Mouse (Mus musculus): ENCODE results near the gene Myo1b. TPM values are rescaled to one million over a fixed set of nuclear protein-coding genes. Genes with fewer than 3 reads are reported as not detected.
A peak's percentile ranks its signal among the peaks of the same experiment; 100 is the strongest.

The Myo1b gene
- total RNA-seq, 2 experiments from 2014 or later, result 39.6 to 45.9 TPM

GRCm38 (mm10) chr1:51814854-51815630 lies 100.8 kb downstream of the Myo1b start:
- no peak for DNase-seq (ENCODE audit: low spot score in 2 of 2)
- intact Hi-C loops (cut with DNase I), result no loop called here

- no peak for DNase-seq (ENCODE audit: low spot score in 2 of 2)
- intact Hi-C loops (cut with DNase I), result no loop called here
These were observed 107.0 kb downstream of the Myo1b start for GRCm38 (mm10) chr1:51808847-51809246.

GRCm38 (mm10) chr1:51808228-51808627 lies 107.6 kb downstream of the Myo1b start:
- intact Hi-C loops (cut with DNase I), result no loop called here
- no peak for DNase-seq (ENCODE audit: low spot score in 2 of 2)

GRCm38 (mm10) chr1:51805040-51805610 lies 110.7 kb downstream of the Myo1b start:
- intact Hi-C loops (cut with DNase I), result no loop called here
- no peak for DNase-seq (ENCODE audit: low spot score in 2 of 2)

- intact Hi-C loops (cut with DNase I), result no loop called here
- no peak for DNase-seq (ENCODE audit: low spot score in 2 of 2)
These were observed 111.4 kb downstream of the Myo1b start for GRCm38 (mm10) chr1:51804296-51805039.

GRCm38 (mm10) chr1:51798011-51798471 lies 117.8 kb downstream of the Myo1b start:
- DNase-seq (ENCODE audit: low spot score in 2 of 2), result no peak
- intact Hi-C loops (cut with DNase I), result no loop called here

- intact Hi-C loops (cut with DNase I), result no loop called here
- DNase-seq (ENCODE audit: low spot score in 2 of 2), result peak in 1 of 2 experiments; percentile 34
These were observed 120.1 kb downstream of the Myo1b start for GRCm38 (mm10) chr1:51795586-51796309.

GRCm38 (mm10) chr1:51789269-51789668 lies 126.6 kb downstream of the Myo1b start:
- no peak for DNase-seq (ENCODE audit: low spot score in 2 of 2)
- intact Hi-C loops (cut with DNase I), result no loop called here

- no peak for DNase-seq (ENCODE audit: low spot score in 2 of 2)
- intact Hi-C loops (cut with DNase I), result no loop called here
These were observed 133.8 kb downstream of the Myo1b start for GRCm38 (mm10) chr1:51782091-51782490.

- intact Hi-C loops (cut with DNase I), result no loop called here
These were observed 135.5 kb downstream of the Myo1b start for GRCm38 (mm10) chr1:51780357-51780756.

GRCm38 (mm10) chr1:51778241-51778640 lies 137.6 kb downstream of the Myo1b start:
- intact Hi-C loops (cut with DNase I), result no loop called here
- no peak for DNase-seq (ENCODE audit: low spot score in 2 of 2)

More at GRCm38 (mm10) chr1:51780357-51780756, 135.5 kb downstream of the Myo1b start:
- no peak for DNase-seq (ENCODE audit: low spot score in 2 of 2)

- no peak for DNase-seq (ENCODE audit: low spot score in 2 of 2)
- intact Hi-C loops (cut with DNase I), result no loop called here
These were observed 145.4 kb downstream of the Myo1b start for GRCm38 (mm10) chr1:51770504-51770871.

GRCm38 (mm10) chr1:51769815-51770503 lies 145.9 kb downstream of the Myo1b start:
- intact Hi-C loops (cut with DNase I), result no loop called here
- no peak for DNase-seq (ENCODE audit: low spot score in 2 of 2)

GRCm38 (mm10) chr1:51766271-51766670 lies 149.6 kb downstream of the Myo1b start:
- intact Hi-C loops (cut with DNase I), result no loop called here
- no peak for DNase-seq (ENCODE audit: low spot score in 2 of 2)

GRCm38 (mm10) chr1:51765156-51765555 lies 150.7 kb downstream of the Myo1b start:
- DNase-seq (ENCODE audit: low spot score in 2 of 2), result no peak
- intact Hi-C loops (cut with DNase I), result no loop called here

GRCm38 (mm10) chr1:51759657-51760056 lies 156.2 kb downstream of the Myo1b start:
- intact Hi-C loops (cut with DNase I), result no loop called here
- DNase-seq (ENCODE audit: low spot score in 2 of 2), result no peak

GRCm38 (mm10) chr1:51758326-51759109 lies 157.4 kb downstream of the Myo1b start:
- peak; percentile 57 to 83 for DNase-seq (ENCODE audit: low spot score in 2 of 2)
- intact Hi-C loops (cut with DNase I), result no loop called here

GRCm38 (mm10) chr1:51753621-51754020 lies 162.2 kb downstream of the Myo1b start:
- DNase-seq (ENCODE audit: low spot score in 2 of 2), result no peak
- intact Hi-C loops (cut with DNase I), result no loop called here

GRCm38 (mm10) chr1:51751006-51751405 lies 164.9 kb downstream of the Myo1b start:
- intact Hi-C loops (cut with DNase I), result no loop called here

More at GRCm38 (mm10) chr1:51751006-51751405, 164.9 kb downstream of the Myo1b start:
- DNase-seq (ENCODE audit: low spot score in 2 of 2), result no peak

All from left cerebral cortex, postnatal 25 days (tissue).